Mouse (Mus musculus): Measurements from ENCODE around the gene Dgat2.

Gene Dgat2

GRCm38 (mm10) chr7:99182432-99183172 is at the start of gene Dgat2:
Gene Dgat2 (minus strand): TSS chr7:99182719.
- DNase-seq: peak; percentile 91

GRCm38 (mm10) chr7:99230061-99230747 is 47.7 kb upstream of the Dgat2 start:
- DNase-seq: peak; percentile 21

GRCm38 (mm10) chr7:99229411-99229810 is 46.9 kb upstream of the Dgat2 start:
- peak; percentile 69 for DNase-seq

- DNase-seq: no peak
These were observed 46.3 kb upstream of the Dgat2 start for GRCm38 (mm10) chr7:99228825-99229224.

GRCm38 (mm10) chr7:99227267-99227666 is 44.7 kb upstream of the Dgat2 start:
- peak; percentile 34 for DNase-seq

- DNase-seq: no peak
These were observed 44.1 kb upstream of the Dgat2 start for GRCm38 (mm10) chr7:99226662-99227061.

GRCm38 (mm10) chr7:99225421-99225820 is 42.9 kb upstream of the Dgat2 start:
- DNase-seq: no peak

- DNase-seq: no peak
These were observed 42.2 kb upstream of the Dgat2 start for GRCm38 (mm10) chr7:99224648-99225190.

GRCm38 (mm10) chr7:99224225-99224624 is 41.7 kb upstream of the Dgat2 start:
- peak; percentile 21 for DNase-seq

- peak; percentile 81 for DNase-seq
These were observed 35.0 kb upstream of the Dgat2 start for GRCm38 (mm10) chr7:99217338-99218074.

GRCm38 (mm10) chr7:99215347-99215855 is 32.9 kb upstream of the Dgat2 start:
- peak; percentile 18 for DNase-seq

- DNase-seq: no peak
These were observed 32.2 kb upstream of the Dgat2 start for GRCm38 (mm10) chr7:99214621-99215185.

GRCm38 (mm10) chr7:99213686-99214085 is 31.2 kb upstream of the Dgat2 start:
- no peak for DNase-seq

- no peak for DNase-seq
These were observed 30.5 kb upstream of the Dgat2 start for GRCm38 (mm10) chr7:99213056-99213455.

- DNase-seq: no peak
These were observed 26.2 kb upstream of the Dgat2 start for GRCm38 (mm10) chr7:99208704-99209103.

GRCm38 (mm10) chr7:99206364-99206763 is 23.8 kb upstream of the Dgat2 start:
- no peak for DNase-seq

GRCm38 (mm10) chr7:99202163-99202562 is 19.6 kb upstream of the Dgat2 start:
- DNase-seq: no peak

- no peak for DNase-seq
These were observed 17.8 kb upstream of the Dgat2 start for GRCm38 (mm10) chr7:99200290-99200689.

GRCm38 (mm10) chr7:99199451-99200175 is 17.1 kb upstream of the Dgat2 start:
- DNase-seq: no peak

GRCm38 (mm10) chr7:99198811-99199210 is 16.3 kb upstream of the Dgat2 start:
- DNase-seq: peak; percentile 13

- no peak for DNase-seq
These were observed 12.0 kb upstream of the Dgat2 start for GRCm38 (mm10) chr7:99194511-99194910.

GRCm38 (mm10) chr7:99193926-99194325 is 11.4 kb upstream of the Dgat2 start:
- no peak for DNase-seq
